Mouse (Mus musculus) stomach, adult 2 months (tissue): Measurements from ENCODE around the gene Bhlhe40. TPM values are rescaled to one million over a fixed set of nuclear protein-coding genes. Genes with fewer than 3 reads are reported as not detected.

Experiments used
- polyA plus RNA-seq: library from polyadenylated mRNA; depleted of rRNA; stranded (reverse); fragments of >200 nt; gene quantifications from 2 replicates; pipeline ENCODE4 v1.2.3, GENCODE M21; 2012; rRNA removed

Gene Bhlhe40
- polyA plus RNA-seq, result 8.8 and 10.1 TPM in 2 replicates

GRCm38 (mm10) chr6:108660206-108660877, at the start of gene Bhlhe40:
TSS of gene Bhlhe40 (plus strand) at chr6:108660629.

Other genes with a start within 250 kb of the Bhlhe40 start
- 3.8 and 5.8 TPM in 2 replicates for gene Arl8b, start 122.5 kb downstream of the Bhlhe40 start, polyA plus RNA-seq
- 15.2 and 17.5 TPM in 2 replicates for gene Edem1, start 168.0 kb downstream of the Bhlhe40 start, polyA plus RNA-seq